Mouse (Mus musculus) CH12.LX (cell line): Measurements from ENCODE around the gene Pkn3. TPM values are rescaled to one million over a fixed set of nuclear protein-coding genes. Genes with fewer than 3 reads are reported as not detected.
A peak's percentile ranks its signal among the peaks of the same experiment; 100 is the strongest.
"Not testable (repeated sequence)": the region's sequence is repeated elsewhere in the genome, so short reads cannot be mapped to it uniquely, and the experiment has no call there.

ENCODE experiments used
- DNase-seq: peaks from one replicate; pipeline ENCODE4 v3.0.0-alpha.2; 2013; ENCODE audit errors: extremely low read depth
- H3K27ac ChIP-seq: 2 replicates; pipeline ENCODE4 v1.5.1; 2012; ENCODE audit warnings: low read depth, mild to moderate bottlenecking, control low read depth, moderate library complexity; ENCODE audit not compliant: insufficient read depth
- H3K27me3 ChIP-seq: replicated peaks from 2 replicates; pipeline ENCODE3; 2012; ENCODE audit warnings: inconsistent platforms
- H3K36me3 ChIP-seq, 2 experiments: replicated peaks in 1 of 2; 2 replicates each; pipeline versions ENCODE3 to v1.6.1; 2012; ENCODE audit warnings: inconsistent platforms in 1 of 2, low read length in 1 of 2, mild to moderate bottlenecking in 1 of 2, mixed read lengths in 1 of 2, moderate library complexity in 1 of 2; ENCODE audit not compliant: control insufficient read depth in 1 of 2, insufficient read depth in 1 of 2
- H3K4me1 ChIP-seq, 2 experiments: 2 replicates each; pipeline ENCODE4 v1.6.1; 2012; ENCODE audit warnings: inconsistent platforms in 1 of 2, moderate library complexity in 1 of 2; ENCODE audit not compliant: insufficient read depth in 2 of 2, control insufficient read depth in 1 of 2
- H3K4me2 ChIP-seq: 2 replicates; pipeline ENCODE4 v1.6.1; 2012; ENCODE audit warnings: low read depth, mild to moderate bottlenecking, control low read depth; ENCODE audit not compliant: poor library complexity, insufficient read depth, severe bottlenecking
- H3K4me3 ChIP-seq, 3 experiments: fragments of 150-350 bp in 1 of 3; sonication (generic) in 1 of 3; replicated peaks in 1 of 3; 2 replicates each; pipeline versions ENCODE3 to v1.5.1; 2011 to 2012; ENCODE audit warnings: low read depth in 2 of 3, low read length in 2 of 3, mild to moderate bottlenecking in 2 of 3, moderate library complexity in 2 of 3, control low read depth in 1 of 3, improper control_type of control experiment in 1 of 3, inconsistent platforms in 1 of 3, mixed read lengths in 1 of 3; ENCODE audit not compliant: poor library complexity in 1 of 3
- H3K79me2 ChIP-seq: replicated peaks from 2 replicates; pipeline ENCODE4 v1.6.1; 2012; ENCODE audit warnings: mild to moderate bottlenecking, moderate library complexity; ENCODE audit not compliant: control insufficient read depth, poor library complexity, insufficient read depth, severe bottlenecking; ENCODE audit errors: extremely low read depth
- H3K9ac ChIP-seq: 2 replicates; pipeline ENCODE4 v1.6.1; 2012; ENCODE audit warnings: low read depth, mild to moderate bottlenecking, control low read depth, moderate library complexity; ENCODE audit not compliant: insufficient read depth
- H3K9me3 ChIP-seq: replicated peaks from 2 replicates; pipeline ENCODE3; 2012; ENCODE audit warnings: low read length, inconsistent platforms, mixed read lengths
- CHD1 ChIP-seq: IDR thresholded peaks from 2 replicates; pipeline ENCODE4 v1.6.1; 2012; ENCODE audit warnings: low read depth, low read length, improper control_type of control experiment, inconsistent platforms
- CHD2 ChIP-seq: IDR thresholded peaks from 2 replicates; pipeline ENCODE4 v1.6.1; 2011; ENCODE audit warnings: low read length, improper control_type of control experiment
- CTCF ChIP-seq, 2 experiments: IDR thresholded peaks in 1 of 2; conservative IDR thresholded peaks in 1 of 2; 2 replicates each; pipeline ENCODE4 v1.5.1; 2011 to 2012; ENCODE audit warnings: low read depth in 2 of 2, low read length in 2 of 2, improper control_type of control experiment in 1 of 2, inconsistent platforms in 1 of 2, mild to moderate bottlenecking in 1 of 2, moderate library complexity in 1 of 2
- ELF1 ChIP-seq: IDR thresholded peaks from 2 replicates; pipeline ENCODE4 v1.6.1; 2014; ENCODE audit warnings: low read depth, mild to moderate bottlenecking, inconsistent platforms, low read length, improper control_type of control experiment
- EP300 ChIP-seq: IDR thresholded peaks from 2 replicates; pipeline ENCODE4 v1.6.1; 2011; ENCODE audit warnings: low read length, improper control_type of control experiment
- ETS1 ChIP-seq: conservative IDR thresholded peaks from 2 replicates; pipeline ENCODE4 v1.6.1; 2012; ENCODE audit warnings: low read depth, mild to moderate bottlenecking, inconsistent platforms, low read length, improper control_type of control experiment, moderate library complexity
- GABPA ChIP-seq: IDR thresholded peaks from 2 replicates; pipeline ENCODE4 v1.6.1; 2012; ENCODE audit warnings: low read depth, low read length, improper control_type of control experiment, inconsistent platforms; ENCODE audit not compliant: insufficient replicate concordance
- HCFC1 ChIP-seq: IDR thresholded peaks from 2 replicates; pipeline ENCODE4 v1.6.1; 2012; ENCODE audit warnings: low read depth, mild to moderate bottlenecking, inconsistent platforms, low read length, improper control_type of control experiment
- IRF4 ChIP-seq: IDR thresholded peaks from 2 replicates; pipeline ENCODE4 v1.6.1; 2014; ENCODE audit warnings: low read depth, mild to moderate bottlenecking, inconsistent platforms, low read length, improper control_type of control experiment
- JUN ChIP-seq: IDR thresholded peaks from 2 replicates; pipeline ENCODE4 v1.6.1; 2011; ENCODE audit warnings: low read depth, mild to moderate bottlenecking, low read length, improper control_type of control experiment, moderate library complexity; ENCODE audit not compliant: insufficient read depth
- JUND ChIP-seq: conservative IDR thresholded peaks from 2 replicates; pipeline ENCODE4 v1.6.1; 2011; ENCODE audit warnings: low read depth, low read length, improper control_type of control experiment
- KAT2A ChIP-seq: IDR thresholded peaks from 2 replicates; pipeline ENCODE4 v1.6.1; 2012; ENCODE audit warnings: low read length, improper control_type of control experiment, inconsistent platforms; ENCODE audit not compliant: insufficient replicate concordance
- MAX ChIP-seq: IDR thresholded peaks from 2 replicates; pipeline ENCODE4 v1.6.1; 2011; ENCODE audit warnings: low read length, improper control_type of control experiment
- MAZ ChIP-seq: IDR thresholded peaks from 2 replicates; pipeline ENCODE4 v1.6.1; 2012; ENCODE audit warnings: low read depth, mild to moderate bottlenecking, inconsistent platforms, low read length, improper control_type of control experiment, moderate library complexity
- MEF2A ChIP-seq: IDR thresholded peaks from 2 replicates; pipeline ENCODE4 v1.6.1; 2014; ENCODE audit warnings: low read depth, mild to moderate bottlenecking, inconsistent platforms, low read length, improper control_type of control experiment, borderline replicate concordance
- MXI1 ChIP-seq: IDR thresholded peaks from 2 replicates; pipeline ENCODE4 v1.6.1; 2011; ENCODE audit warnings: mild to moderate bottlenecking, low read depth, low read length, improper control_type of control experiment
- NELFE ChIP-seq: IDR thresholded peaks from 2 replicates; pipeline ENCODE4 v1.6.1; 2011; ENCODE audit warnings: low read depth, low read length, improper control_type of control experiment
- NRF1 ChIP-seq: IDR thresholded peaks from 2 replicates; pipeline ENCODE4 v1.6.1; 2014; ENCODE audit warnings: low read depth, mild to moderate bottlenecking, inconsistent platforms, low read length, improper control_type of control experiment, moderate library complexity
- PAX5 ChIP-seq: IDR thresholded peaks from 2 replicates; pipeline ENCODE4 v1.6.1; 2012; ENCODE audit warnings: low read length, inconsistent platforms, mixed read lengths
- POLR2A ChIP-seq: IDR thresholded peaks from 2 replicates; pipeline ENCODE4 v1.6.1; 2011; ENCODE audit warnings: low read depth, mild to moderate bottlenecking, improper control_type of control experiment, low read length
- POLR2AphosphoS2 ChIP-seq: IDR thresholded peaks from 2 replicates; pipeline ENCODE4 v1.6.1; 2011; ENCODE audit warnings: low read depth, low read length, improper control_type of control experiment
- RAD21 ChIP-seq: IDR thresholded peaks from 2 replicates; pipeline ENCODE4 v1.6.1; 2011; ENCODE audit warnings: low read depth, mild to moderate bottlenecking, low read length, improper control_type of control experiment, moderate library complexity
- SIN3A ChIP-seq: IDR thresholded peaks from 2 replicates; pipeline ENCODE4 v1.6.1; 2012; ENCODE audit warnings: low read length, improper control_type of control experiment, inconsistent platforms
- TCF12 ChIP-seq: IDR thresholded peaks from 2 replicates; pipeline ENCODE4 v1.6.1; 2014; ENCODE audit warnings: low read depth, mild to moderate bottlenecking, inconsistent platforms, low read length, improper control_type of control experiment
- USF2 ChIP-seq: conservative IDR thresholded peaks from 2 replicates; pipeline ENCODE4 v1.6.1; 2011; ENCODE audit warnings: low read depth, low read length, improper control_type of control experiment
- ZMIZ1 ChIP-seq: IDR thresholded peaks from 2 replicates; pipeline ENCODE4 v1.6.1; 2012; ENCODE audit warnings: low read depth, mild to moderate bottlenecking, inconsistent platforms, low read length, improper control_type of control experiment
- ZNF384 ChIP-seq: IDR thresholded peaks from 2 replicates; pipeline ENCODE4 v1.6.1; 2012; ENCODE audit warnings: low read depth, low read length, improper control_type of control experiment, inconsistent platforms
- dilution Hi-C: fragments of 300-500 bp; cut with MboI; formaldehyde crosslinking; loops from 2 replicates; pipeline ENCODE4 v1.14.3; 2020; ENCODE audit warnings: low sequenced_read_pairs; ENCODE audit not compliant: extremely low pct_unique_long_range_greater_than_20kb, extremely low pct_ligation_motif_present
- in situ Hi-C: fragments of 300-500 bp; cut with MboI; formaldehyde crosslinking; loops from 3 replicates; pipeline ENCODE4 v1.14.3; 2019; ENCODE audit warnings: low sequenced_read_pairs, low pct_ligation_motif_present, low pct_unique_long_range_greater_than_20kb, mixed read lengths
- polyA plus RNA-seq: library from polyadenylated mRNA; unstranded; fragments of >175 nt; gene quantifications from 2 replicates; pipeline ENCODE4 v1.2.1, GENCODE M21; 2012; ENCODE audit warnings: low read depth; ENCODE audit not compliant: insufficient read length
- total RNA-seq, 2 experiments: library from RNA; depleted of rRNA; stranded (reverse); fragments of 300-350 nt in 1 of 2; fragments of >200 nt in 1 of 2; gene quantifications; 2 replicates each; pipeline ENCODE4 v1.2.3; 2012 to 2014

The Pkn3 gene
- total and polyA plus RNA-seq, 3 experiments: 4.7 to 8.3 (median 6.7) TPM

DNA sequence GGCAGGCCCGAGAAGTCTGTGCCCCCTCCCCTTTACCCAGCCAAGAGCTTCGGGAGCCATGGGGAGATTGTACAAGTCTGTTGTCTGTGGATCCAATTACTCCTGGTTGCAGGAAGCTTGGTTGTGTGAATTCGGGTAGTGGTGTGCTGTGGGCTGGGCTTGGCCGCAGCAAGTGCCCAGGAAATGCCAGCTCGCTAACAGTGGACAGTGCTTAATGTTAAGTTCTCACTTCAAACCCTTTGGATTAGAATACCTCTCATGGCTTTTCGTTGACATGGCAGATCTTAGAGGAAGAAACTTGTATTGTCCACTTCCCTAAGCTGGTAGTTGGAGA lies 56.9 kb downstream of the Pkn3 start:
- dilution Hi-C loops: no loop called here
- Histone ChIP-seq H3K27me3 (no peaks in the 10 kb centered on the region), H3K79me2 (no peaks in the 10 kb centered on the region), H3K9ac (peak overlapping the region; percentile 65), H3K4me3 (peak overlapping the region; percentile 75 to 93 (median 76)), H3K9me3 (no peaks in the 10 kb centered on the region), H3K4me1 (peaks cover 0 to 24% of the 10 kb centered on the region in 2 experiments; a peak in 2 of 4 replicates), H3K27ac (no peak overlapping the region), H3K4me2 (peak overlapping the region; percentile 85), H3K36me3 (peaks cover 8 to 37% of the 10 kb centered on the region in 2 experiments)
- no peak for DNase-seq
- in situ Hi-C loops: no loop called here
- TF ChIP-seq GABPA (no peak), HCFC1 (no peak), MAX (no peak), USF2 (no peak), JUN (no peak), ZNF384 (no peak)

DNA sequence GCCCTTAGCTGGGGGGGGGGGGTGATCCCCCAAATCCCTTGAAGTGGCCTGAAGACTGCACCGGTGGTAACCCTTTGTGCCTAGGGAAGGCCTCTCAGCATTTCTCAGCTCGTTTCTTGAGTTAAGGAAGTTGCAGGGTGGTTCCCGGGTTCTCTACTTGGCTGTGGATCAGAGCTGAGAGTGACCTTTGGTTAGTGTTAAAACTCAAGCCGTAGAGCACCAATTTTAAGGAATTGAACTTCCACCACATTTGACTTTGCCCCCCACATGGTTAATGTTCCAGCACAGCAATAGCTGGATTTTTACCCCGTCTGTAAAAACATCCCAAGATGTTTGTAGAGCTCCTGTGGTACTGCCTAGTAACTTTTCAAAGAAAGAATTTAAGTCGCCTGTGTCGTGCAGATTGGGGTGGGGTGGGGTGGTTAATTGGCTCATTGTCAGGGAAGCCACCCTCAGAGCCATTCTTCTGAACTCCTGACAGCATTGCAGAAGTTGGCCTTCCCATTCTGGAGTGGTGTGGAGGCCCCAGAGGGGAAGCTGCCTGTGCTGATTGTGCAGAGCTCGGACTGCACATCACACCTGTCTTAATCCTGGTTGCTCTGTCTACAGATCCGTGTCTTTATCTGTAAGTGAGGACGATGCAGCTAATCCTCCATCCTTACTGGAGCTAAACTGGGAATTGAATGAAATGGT lies 57.6 kb downstream of the Pkn3 start:
- H3K4me2 ChIP-seq: peak overlapping the region; percentile 85
- H3K27me3 ChIP-seq: no peaks in the 10 kb centered on the region
- H3K79me2 ChIP-seq: no peaks in the 10 kb centered on the region
- in situ Hi-C loops (no loop called here), dilution Hi-C loops (no loop called here)
- H3K9ac ChIP-seq: no peak overlapping the region
- no peak overlapping the region for H3K4me3 ChIP-seq
- no peak for TF ChIP-seq CTCF (conservative IDR thresholded peaks at IDR 0.05 in 1 of 2, IDR thresholded peaks at IDR 0.05 in 1 of 2; ENCODE audit: low read depth in 2 of 2, low read length in 2 of 2)
- no peak for TF ChIP-seq JUN
- no peak for TF ChIP-seq KAT2A
- TF ChIP-seq TCF12: no peak
- TF ChIP-seq MEF2A: no peak
- TF ChIP-seq RAD21: no peak
- TF ChIP-seq NELFE: no peak
- H3K27ac ChIP-seq: no peak overlapping the region
- no peak for DNase-seq
- peaks cover 10 to 40% of the 10 kb centered on the region in 2 experiments for H3K36me3 ChIP-seq
- no peaks in the 10 kb centered on the region for H3K9me3 ChIP-seq
- H3K4me1 ChIP-seq: peaks cover 0 to 24% of the 10 kb centered on the region in 2 experiments; a peak in 2 of 4 replicates

DNA sequence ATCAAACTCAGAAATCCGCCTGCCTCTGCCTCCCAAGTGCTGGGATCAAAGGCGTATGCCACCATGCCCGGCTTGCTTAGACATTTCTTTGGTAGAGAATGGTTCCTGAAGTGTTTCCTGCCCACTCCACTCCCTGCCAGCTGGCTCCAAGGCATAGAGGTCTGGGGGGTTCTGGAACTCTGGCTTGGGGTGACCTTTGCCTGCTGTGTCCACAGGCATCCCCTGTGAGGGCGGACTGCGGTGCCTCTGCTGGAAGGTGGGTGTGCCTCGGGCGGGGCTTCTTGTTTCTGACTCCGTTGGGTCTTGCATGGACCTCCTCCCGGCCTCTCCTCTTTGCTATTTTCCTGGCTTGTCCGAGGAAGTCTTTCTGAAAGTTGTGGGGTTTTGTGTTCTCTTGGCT lies 59.0 kb downstream of the Pkn3 start:
- dilution Hi-C loops (no loop called here), in situ Hi-C loops (no loop called here)
- no peak overlapping the region for H3K27ac ChIP-seq

DNA sequence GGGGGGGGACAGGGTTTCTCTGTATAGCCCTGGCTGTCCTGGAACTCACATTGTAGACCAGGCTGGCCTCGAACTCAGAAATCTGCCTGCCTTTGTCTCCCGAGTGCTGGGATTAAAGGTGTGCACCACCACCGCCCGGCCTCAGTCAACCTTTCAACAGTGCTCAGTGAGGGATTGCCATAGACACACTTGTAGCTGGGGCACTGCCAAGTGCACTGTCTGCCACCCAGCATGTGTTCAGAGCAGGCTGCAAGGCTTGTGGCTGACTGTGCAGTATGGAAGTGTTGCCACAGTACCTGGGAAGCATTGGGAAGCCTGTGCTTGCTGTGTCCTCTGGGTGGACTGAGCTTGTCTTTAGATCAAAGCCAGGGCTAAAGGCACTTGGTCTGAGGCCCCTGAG lies 62.5 kb downstream of the Pkn3 start:
- in situ Hi-C loops, H3K4me1 ChIP-seq, H3K9me3 ChIP-seq, dilution Hi-C loops, H3K9ac ChIP-seq, DNase-seq, H3K27me3 ChIP-seq, H3K27ac ChIP-seq, H3K4me3 ChIP-seq, H3K4me2 ChIP-seq, H3K79me2 ChIP-seq: not testable (repeated sequence)
- H3K36me3 ChIP-seq: peaks cover 40 to 88% of the 10 kb centered on the region in 2 experiments

More for the DNA sequence above, 59.0 kb downstream of the Pkn3 start:
- Histone ChIP-seq H3K4me1 (peaks cover 0 to 24% of the 10 kb centered on the region in 2 experiments; a peak in 2 of 4 replicates), H3K79me2 (no peaks in the 10 kb centered on the region), H3K36me3 (peaks cover 21 to 54% of the 10 kb centered on the region in 2 experiments)
- DNase-seq: no peak
- TF ChIP-seq ETS1 (no peak), MAZ (no peak), MAX (no peak), POLR2AphosphoS2 (no peak), JUND (no peak), GABPA (no peak), ELF1 (no peak), PAX5 (no peak), POLR2A (no peak), SIN3A (no peak), IRF4 (no peak), MXI1 (no peak), TCF12 (no peak), CHD1 (no peak), ZMIZ1 (no peak), CTCF (conservative IDR thresholded peaks at IDR 0.05 in 1 of 2, IDR thresholded peaks at IDR 0.05 in 1 of 2; ENCODE audit: low read depth in 2 of 2, low read length in 2 of 2) (no peak), CHD2 (no peak), EP300 (no peak), NRF1 (no peak)
- TF ChIP-seq, all 38 proteins: peak for 0
- no peaks in the 10 kb centered on the region for H3K9me3 ChIP-seq
- no peak overlapping the region for H3K4me2 ChIP-seq
- H3K9ac ChIP-seq: no peak overlapping the region
- H3K27me3 ChIP-seq: no peaks in the 10 kb centered on the region
- H3K4me3 ChIP-seq: no peak overlapping the region
